Mouse (Mus musculus): Measurements from ENCODE around the gene Kirrel3. TPM values are rescaled to one million over a fixed set of nuclear protein-coding genes. Genes with fewer than 3 reads are reported as not detected.
A peak's percentile ranks its signal among the peaks of the same experiment; 100 is the strongest.

Gene Kirrel3
- polyA plus RNA-seq, 1 experiment from 2014 or later: 2.2 TPM

DNA sequence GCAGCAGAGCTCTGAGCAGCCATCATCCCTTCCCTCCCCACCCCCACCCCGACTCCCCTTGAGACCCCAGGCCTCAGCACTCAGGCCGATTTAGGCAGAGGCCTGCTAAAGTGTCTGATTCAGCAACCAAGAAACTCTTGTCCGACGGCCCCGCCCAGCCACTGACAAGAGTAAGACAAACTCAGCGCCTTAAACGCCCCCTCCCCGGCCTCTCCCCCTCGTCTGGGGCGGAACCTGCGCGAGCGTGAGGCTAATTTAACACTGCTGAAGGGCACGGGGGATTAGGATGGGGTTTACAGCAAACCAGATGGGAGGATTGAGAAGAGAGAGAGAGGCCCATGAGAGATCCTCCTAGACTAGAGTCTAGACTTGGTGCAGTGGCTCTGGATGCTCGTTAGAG is 558.8 kb downstream of the Kirrel3 start:
- Histone ChIP-seq H3K4me1 (replicated peaks) (peaks cover 35% of the 10 kb centered on the region), H3K4me3 (replicated peaks) (no peak overlapping the region), H3K27me3 (replicated peaks) (no peaks in the 10 kb centered on the region), H3K9me3 (no peaks in the 10 kb centered on the region), H3K4me2 (replicated peaks) (no peak overlapping the region), H3K27ac (peak overlapping the region; percentile 33; the same call in 1 of the 2 replicates), H3K9ac (0 out of 2 replicates have a peak overlapping the region, but pooled peaks have one; percentile 10), H3K36me3 (no peaks in the 10 kb centered on the region; the same call in 1 of the 2 replicates)
- WGBS: 27% methylated on average over 15 of the region's 15 CpGs
- 0 out of 2 replicates have a peak, but pooled peaks have one; percentile 13 for ATAC-seq

DNA sequence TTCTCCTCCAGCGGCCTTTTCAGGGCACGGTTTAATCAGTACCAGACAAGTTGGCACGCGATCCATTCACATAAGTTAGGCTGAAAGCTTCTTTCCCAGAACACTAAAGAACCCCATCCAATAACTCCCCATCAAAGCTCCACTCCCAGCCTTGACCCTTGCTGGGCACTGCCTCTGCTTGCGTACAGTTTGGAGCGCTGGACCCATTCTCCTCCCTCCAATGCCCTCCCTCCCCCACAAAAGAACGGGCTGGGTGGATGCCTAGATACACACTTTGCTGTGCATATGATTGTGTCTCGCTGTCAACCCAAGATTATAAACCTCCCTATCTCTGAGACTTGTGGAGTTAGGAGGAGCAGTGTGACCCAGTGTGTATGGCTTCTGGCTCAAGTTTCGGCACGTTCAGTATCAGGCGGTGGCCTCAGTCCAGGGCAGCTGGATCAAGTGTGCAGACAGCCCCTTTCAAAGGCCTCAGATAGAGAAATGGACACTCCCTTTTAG is 559.4 kb downstream of the Kirrel3 start:
- Histone ChIP-seq H3K36me3 (no peaks in the 10 kb centered on the region; the same call in 1 of the 2 replicates), H3K9ac (no peak overlapping the region), H3K4me1 (replicated peaks) (peaks cover 35% of the 10 kb centered on the region), H3K27me3 (replicated peaks) (no peaks in the 10 kb centered on the region), H3K27ac (peak overlapping the region; percentile 33), H3K9me3 (no peaks in the 10 kb centered on the region), H3K4me3 (replicated peaks) (no peak overlapping the region), H3K4me2 (replicated peaks) (no peak overlapping the region)
- WGBS: 58% methylated on average over 11 of the region's 11 CpGs
- ATAC-seq: peak; percentile 34

- WGBS: 62% methylated on average over 2 of the region's 2 CpGs
- peak; percentile 35 for ATAC-seq
Observed at GRCm38 (mm10) chr9:35045756-35046155, 560.1 kb downstream of the Kirrel3 start.

DNA sequence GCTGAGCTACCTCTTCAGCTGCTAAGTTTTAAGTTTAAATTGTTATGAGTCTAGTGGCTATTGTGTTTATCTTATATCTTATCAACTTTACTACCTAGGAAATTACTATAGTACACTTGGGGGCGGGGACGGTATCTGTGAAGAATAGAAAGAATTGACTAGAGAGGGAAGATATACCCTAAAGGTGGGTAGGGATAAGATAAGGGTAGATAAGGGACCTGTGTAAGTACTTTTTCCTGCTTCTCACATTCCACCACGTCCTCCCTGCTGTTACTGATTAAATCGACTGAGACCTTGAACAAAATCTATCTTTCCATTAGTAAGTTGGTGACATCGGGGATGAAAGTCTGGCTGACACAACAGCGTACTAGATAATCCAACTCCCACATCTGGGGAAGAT is 562.8 kb downstream of the Kirrel3 start:
- H3K9me3 ChIP-seq: no peaks in the 10 kb centered on the region
- no peak overlapping the region for H3K9ac ChIP-seq
- H3K27me3 ChIP-seq (replicated peaks): no peaks in the 10 kb centered on the region
- 60% methylated on average over 6 of the region's 6 CpGs for WGBS
- no peak overlapping the region; the same call in 1 of the 2 replicates for H3K27ac ChIP-seq
- peaks cover 9% of the 10 kb centered on the region for H3K36me3 ChIP-seq
- peak; percentile 78 for ATAC-seq
- H3K4me2 ChIP-seq (replicated peaks): no peak overlapping the region
- no peak overlapping the region for H3K4me3 ChIP-seq (replicated peaks)
- H3K4me1 ChIP-seq (replicated peaks): peaks cover 34% of the 10 kb centered on the region

More at GRCm38 (mm10) chr9:35045756-35046155, 560.1 kb downstream of the Kirrel3 start:
- H3K4me1 ChIP-seq (replicated peaks): peaks cover 35% of the 10 kb centered on the region
- no peak overlapping the region for H3K4me3 ChIP-seq (replicated peaks)
- no peak overlapping the region for H3K9ac ChIP-seq
- H3K36me3 ChIP-seq: no peaks in the 10 kb centered on the region; the same call in 1 of the 2 replicates
- H3K4me2 ChIP-seq (replicated peaks): no peak overlapping the region
- no peaks in the 10 kb centered on the region for H3K9me3 ChIP-seq
- no peaks in the 10 kb centered on the region for H3K27me3 ChIP-seq (replicated peaks)
- H3K27ac ChIP-seq: peak overlapping the region; percentile 33; the same call in 1 of the 2 replicates

DNA sequence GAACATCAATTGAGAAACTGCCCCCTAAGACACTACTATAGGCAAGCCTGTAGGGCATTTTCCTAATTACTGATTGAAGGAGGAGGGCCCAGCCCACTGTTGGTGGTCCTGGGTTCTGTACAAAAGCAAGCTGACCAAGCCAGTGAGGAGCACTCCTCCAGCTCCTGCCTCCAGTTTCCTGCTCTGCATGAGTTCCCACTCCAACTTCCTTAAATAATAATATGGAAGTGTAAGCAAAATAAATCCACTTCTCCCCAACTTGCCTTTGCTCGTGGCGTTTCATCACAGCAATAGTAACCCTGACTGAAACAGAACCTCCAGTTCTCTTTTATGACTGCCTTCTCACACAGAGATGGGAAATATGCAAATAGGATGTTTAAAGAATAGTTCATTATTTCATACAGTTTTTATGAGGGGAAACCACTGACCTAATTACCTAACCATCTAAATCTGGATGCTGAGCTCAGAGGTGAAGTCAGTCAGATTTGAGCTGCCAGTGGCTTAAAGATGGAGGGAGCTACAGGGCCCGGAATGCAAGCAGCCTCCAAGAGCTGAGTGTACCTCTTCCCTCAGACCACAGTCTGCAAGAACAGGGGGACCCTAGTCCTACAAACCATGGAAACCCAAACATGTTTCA is 564.3 kb downstream of the Kirrel3 start:
- Histone ChIP-seq H3K27ac (no peak overlapping the region), H3K9ac (no peak overlapping the region), H3K9me3 (no peaks in the 10 kb centered on the region), H3K4me2 (replicated peaks) (no peak overlapping the region), H3K4me3 (replicated peaks) (no peak overlapping the region), H3K27me3 (replicated peaks) (no peaks in the 10 kb centered on the region), H3K36me3 (peaks cover 15% of the 10 kb centered on the region), H3K4me1 (replicated peaks) (peaks cover 19% of the 10 kb centered on the region)
- WGBS: 63% methylated on average over 3 of the region's 3 CpGs
- ATAC-seq: no peak

- peaks cover 15% of the 10 kb centered on the region for H3K36me3 ChIP-seq
- WGBS: 90% methylated on average over 6 of the region's 6 CpGs
Observed at GRCm38 (mm10) chr9:35050701-35051454, 565.2 kb downstream of the Kirrel3 start.

GRCm38 (mm10) chr9:35051666-35052065 is 566.0 kb downstream of the Kirrel3 start:
- Histone ChIP-seq H3K4me2 (replicated peaks) (no peak overlapping the region), H3K27ac (no peak overlapping the region), H3K4me3 (replicated peaks) (no peak overlapping the region), H3K9ac (no peak overlapping the region), H3K9me3 (no peaks in the 10 kb centered on the region), H3K27me3 (replicated peaks) (no peaks in the 10 kb centered on the region), H3K4me1 (replicated peaks) (peaks cover 5% of the 10 kb centered on the region; the same call in 1 of the 2 replicates), H3K36me3 (peaks cover 15% of the 10 kb centered on the region)
- WGBS: 88% methylated on average over 4 of the region's 4 CpGs
- no peak for ATAC-seq

More at GRCm38 (mm10) chr9:35050701-35051454, 565.2 kb downstream of the Kirrel3 start:
- no peak overlapping the region for H3K4me3 ChIP-seq (replicated peaks)
- H3K4me1 ChIP-seq (replicated peaks): peaks cover 11% of the 10 kb centered on the region
- no peak overlapping the region for H3K4me2 ChIP-seq (replicated peaks)
- no peaks in the 10 kb centered on the region for H3K27me3 ChIP-seq (replicated peaks)
- no peak overlapping the region for H3K9ac ChIP-seq
- ATAC-seq: no peak
- H3K27ac ChIP-seq: no peak overlapping the region
- no peaks in the 10 kb centered on the region for H3K9me3 ChIP-seq

GRCm38 (mm10) chr9:35052671-35053070 is 567.0 kb downstream of the Kirrel3 start:
- Histone ChIP-seq H3K27me3 (replicated peaks) (no peaks in the 10 kb centered on the region), H3K4me3 (replicated peaks) (no peak overlapping the region), H3K4me1 (replicated peaks) (peaks cover 5% of the 10 kb centered on the region; the same call in 1 of the 2 replicates), H3K9ac (no peak overlapping the region), H3K9me3 (no peaks in the 10 kb centered on the region), H3K36me3 (peaks cover 15% of the 10 kb centered on the region), H3K27ac (no peak overlapping the region), H3K4me2 (replicated peaks) (no peak overlapping the region)
- ATAC-seq: no peak
- 85% methylated on average over 4 of the region's 4 CpGs for WGBS

GRCm38 (mm10) chr9:35053081-35053480 is 567.4 kb downstream of the Kirrel3 start:
- Histone ChIP-seq H3K4me2 (replicated peaks) (no peak overlapping the region), H3K4me3 (replicated peaks) (no peak overlapping the region), H3K27ac (no peak overlapping the region), H3K36me3 (peaks cover 15% of the 10 kb centered on the region), H3K9me3 (no peaks in the 10 kb centered on the region), H3K4me1 (replicated peaks) (peaks cover 5% of the 10 kb centered on the region; the same call in 1 of the 2 replicates), H3K27me3 (replicated peaks) (no peaks in the 10 kb centered on the region), H3K9ac (no peak overlapping the region)
- ATAC-seq: no peak
- WGBS: 96% methylated on average over 16 of the region's 16 CpGs

GRCm38 (mm10) chr9:35053669-35054068 is 568.0 kb downstream of the Kirrel3 start:
- ATAC-seq: no peak
- Histone ChIP-seq H3K27ac (no peak overlapping the region), H3K4me2 (replicated peaks) (no peak overlapping the region), H3K4me1 (replicated peaks) (peaks cover 5% of the 10 kb centered on the region; the same call in 1 of the 2 replicates), H3K27me3 (replicated peaks) (no peaks in the 10 kb centered on the region), H3K9me3 (no peaks in the 10 kb centered on the region), H3K4me3 (replicated peaks) (no peak overlapping the region), H3K9ac (no peak overlapping the region), H3K36me3 (peaks cover 15% of the 10 kb centered on the region)
- WGBS: 81% methylated on average over 3 of the region's 3 CpGs

DNA sequence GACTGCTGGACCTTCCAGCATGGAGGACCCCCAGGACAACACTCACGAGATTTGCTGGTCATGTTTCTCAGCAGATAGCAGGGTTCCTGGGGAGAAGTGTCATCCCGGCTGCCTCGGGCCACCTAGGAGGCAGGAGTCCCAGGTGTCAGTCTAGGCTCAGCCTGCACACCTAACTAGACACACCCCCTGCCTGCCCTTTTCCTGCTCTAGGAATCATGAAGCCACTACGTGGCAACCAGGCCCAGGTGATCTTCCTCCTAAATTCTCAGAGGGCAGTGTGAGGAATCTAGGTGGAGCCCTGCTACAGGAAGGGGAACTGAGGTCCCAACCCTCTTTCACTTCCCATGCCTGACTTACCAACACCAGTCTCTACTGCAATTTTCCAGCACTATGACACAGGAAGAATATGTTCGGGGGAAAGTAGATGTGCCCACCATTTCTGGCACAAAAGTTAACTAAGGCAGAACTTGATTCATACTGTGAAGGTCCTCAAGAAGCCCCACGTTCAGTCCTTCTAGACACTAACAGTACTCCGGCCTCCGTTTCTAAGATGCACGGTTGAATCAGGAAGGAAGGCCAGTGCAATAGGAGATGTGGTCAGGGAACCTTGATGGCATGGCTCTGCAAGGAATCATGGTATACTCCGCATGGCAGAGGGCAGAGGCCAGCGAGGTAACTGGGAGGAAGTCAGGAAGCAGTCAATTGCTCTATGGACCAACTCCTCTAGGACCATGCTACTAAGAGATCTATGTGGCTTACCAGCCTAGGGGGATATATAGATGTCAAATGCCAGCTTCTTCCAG is 570.0 kb downstream of the Kirrel3 start:
- WGBS: 84% methylated on average over 11 of the region's 11 CpGs
- Histone ChIP-seq H3K4me3 (replicated peaks) (no peak overlapping the region), H3K27ac (no peak overlapping the region), H3K9me3 (no peaks in the 10 kb centered on the region), H3K9ac (no peak overlapping the region), H3K4me1 (replicated peaks) (no peaks in the 10 kb centered on the region; the same call in 1 of the 2 replicates), H3K4me2 (replicated peaks) (no peak overlapping the region), H3K36me3 (peaks cover 15% of the 10 kb centered on the region), H3K27me3 (replicated peaks) (no peaks in the 10 kb centered on the region)
- ATAC-seq: no peak

DNA sequence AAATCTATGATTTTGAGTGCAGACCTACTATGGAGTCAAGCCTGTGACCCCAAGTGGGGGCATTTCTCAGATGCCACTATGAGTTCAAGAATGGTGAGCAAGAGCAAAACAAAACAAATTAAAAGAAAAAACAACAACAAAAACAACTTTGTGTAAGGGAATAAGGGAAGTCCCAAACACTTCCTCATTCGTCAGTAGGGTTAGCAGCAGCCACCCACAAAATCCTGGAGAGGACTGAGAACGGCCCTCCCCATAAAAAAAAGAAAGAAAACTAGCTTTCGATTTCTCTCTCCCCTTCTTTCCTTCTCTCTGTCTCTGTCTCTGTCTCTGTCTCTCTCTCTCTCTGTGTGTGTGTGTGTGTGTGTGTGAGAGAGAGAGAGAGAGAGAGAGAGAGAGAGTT is 570.9 kb downstream of the Kirrel3 start:
- ATAC-seq: no peak
- H3K4me2 ChIP-seq (replicated peaks): no peak overlapping the region
- no peak overlapping the region for H3K9ac ChIP-seq
- no peaks in the 10 kb centered on the region for H3K9me3 ChIP-seq
- H3K27me3 ChIP-seq (replicated peaks): no peaks in the 10 kb centered on the region
- H3K27ac ChIP-seq: no peak overlapping the region
- 0 out of 2 replicates have a peak, but pooled peaks cover 3% of the 10 kb centered on the region for H3K4me1 ChIP-seq (replicated peaks)
- H3K4me3 ChIP-seq (replicated peaks): no peak overlapping the region
- peaks cover 15% of the 10 kb centered on the region for H3K36me3 ChIP-seq
- WGBS: 88% methylated on average over 3 of the region's 3 CpGs
